Mouse (Mus musculus) heart, embryonic 12.5 days (tissue): ENCODE measurements around the gene St6galnac3. TPM values are rescaled to one million over a fixed set of nuclear protein-coding genes. Genes with fewer than 3 reads are reported as not detected.

Experiments used
- ATAC-seq: fragments of 200-750 bp; cut with Nextera tagmentation; 2 replicates; pipeline ENCODE4 v1.8.0; 2017; ENCODE audit warnings: moderate TSS enrichment, moderate library complexity; ENCODE audit not compliant: insufficient number of reproducible peaks, low FRiP score
- H3K27ac ChIP-seq: fragments of 300-500 bp; sonication (generic); 2 replicates; pipeline ENCODE4 v1.5.1; 2016; ENCODE audit warnings: mild to moderate bottlenecking, moderate library complexity; ENCODE audit not compliant: poor library complexity, severe bottlenecking
- H3K27me3 ChIP-seq: fragments of 300-500 bp; sonication (generic); replicated peaks from 2 replicates; pipeline ENCODE4 v1.6.1; 2016; ENCODE audit warnings: mild to moderate bottlenecking, moderate library complexity
- H3K36me3 ChIP-seq: fragments of 300-500 bp; sonication (generic); 2 replicates; pipeline ENCODE4 v1.6.1; 2016; ENCODE audit warnings: mild to moderate bottlenecking, moderate library complexity
- H3K4me1 ChIP-seq: fragments of 300-500 bp; sonication (generic); replicated peaks from 2 replicates; pipeline ENCODE4 v1.6.1; 2016; ENCODE audit warnings: mild to moderate bottlenecking
- H3K4me2 ChIP-seq: fragments of 300-500 bp; sonication (generic); 2 replicates; pipeline ENCODE4 v1.6.1; 2016; ENCODE audit warnings: mild to moderate bottlenecking, moderate library complexity
- H3K4me3 ChIP-seq: fragments of 300-500 bp; sonication (generic); 2 replicates; pipeline ENCODE4 v1.5.1; 2016; ENCODE audit warnings: mild to moderate bottlenecking
- H3K9ac ChIP-seq: fragments of 300-500 bp; sonication (generic); 2 replicates; pipeline ENCODE4 v1.6.1; 2016; ENCODE audit warnings: mild to moderate bottlenecking, moderate library complexity
- H3K9me3 ChIP-seq: fragments of 300-500 bp; sonication (generic); replicated peaks from 2 replicates; pipeline ENCODE4 v1.6.1; 2016; ENCODE audit warnings: mild to moderate bottlenecking, moderate library complexity
- WGBS: fragments of 180-500 bp; shearing (Covaris S2); methylation state at CpG from one replicate; pipeline ENCODE4 v1.1.7; 2016; 5-methylcytosine and 5-hydroxymethylcytosine counted together
- polyA plus RNA-seq: library from polyadenylated mRNA; unstranded; fragments of >200 nt; fragmentation: Nextera tagmentation; extraction: Ambion mirVana; gene quantifications from 2 replicates; pipeline ENCODE4 v1.2.1, GENCODE M21; 2016

The St6galnac3 gene
- polyA plus RNA-seq, 1 experiment from 2014 or later: 27.0 TPM

GRCm38 (mm10) chr3:153204046-153204445 lies 520.9 kb downstream of the St6galnac3 start:
- Histone ChIP-seq H3K4me1 (no peaks in the 10 kb centered on the region), H3K9ac (no peak overlapping the region), H3K27me3 (no peaks in the 10 kb centered on the region), H3K4me3 (no peak overlapping the region), H3K27ac (no peak overlapping the region), H3K4me2 (no peak overlapping the region), H3K36me3 (no peaks in the 10 kb centered on the region), H3K9me3 (no peaks in the 10 kb centered on the region)
- WGBS: 94% methylated on average over 5 of the region's 5 CpGs
- ATAC-seq: no peak

GRCm38 (mm10) chr3:153201835-153202234 lies 523.1 kb downstream of the St6galnac3 start:
- WGBS: 88% methylated on average over 10 of the region's 10 CpGs
- H3K36me3 ChIP-seq: no peaks in the 10 kb centered on the region
- ATAC-seq: no peak
- no peaks in the 10 kb centered on the region for H3K9me3 ChIP-seq
- H3K27ac ChIP-seq: no peak overlapping the region
- H3K4me3 ChIP-seq: no peak overlapping the region
- H3K4me2 ChIP-seq: no peak overlapping the region
- no peak overlapping the region for H3K9ac ChIP-seq
- H3K4me1 ChIP-seq: no peaks in the 10 kb centered on the region
- no peaks in the 10 kb centered on the region for H3K27me3 ChIP-seq

GRCm38 (mm10) chr3:153200801-153201200 lies 524.2 kb downstream of the St6galnac3 start:
- Histone ChIP-seq H3K4me1 (no peaks in the 10 kb centered on the region), H3K9me3 (no peaks in the 10 kb centered on the region), H3K4me2 (no peak overlapping the region), H3K27ac (no peak overlapping the region), H3K4me3 (no peak overlapping the region), H3K9ac (no peak overlapping the region), H3K36me3 (no peaks in the 10 kb centered on the region), H3K27me3 (no peaks in the 10 kb centered on the region)
- WGBS: 94% methylated on average over 12 of the region's 12 CpGs
- ATAC-seq: no peak

- H3K27ac ChIP-seq: no peak overlapping the region
- 91% methylated on average over 11 of the region's 11 CpGs for WGBS
- no peaks in the 10 kb centered on the region for H3K4me1 ChIP-seq
- ATAC-seq: no peak
- no peaks in the 10 kb centered on the region for H3K36me3 ChIP-seq
- H3K27me3 ChIP-seq: no peaks in the 10 kb centered on the region
- H3K9me3 ChIP-seq: no peaks in the 10 kb centered on the region
- H3K9ac ChIP-seq: no peak overlapping the region
- no peak overlapping the region for H3K4me2 ChIP-seq
- no peak overlapping the region for H3K4me3 ChIP-seq
These were observed 524.9 kb downstream of the St6galnac3 start for GRCm38 (mm10) chr3:153200076-153200475.

- no peaks in the 10 kb centered on the region for H3K9me3 ChIP-seq
- no peaks in the 10 kb centered on the region for H3K4me1 ChIP-seq
- H3K36me3 ChIP-seq: no peaks in the 10 kb centered on the region
- 77% methylated on average over 8 of the region's 8 CpGs for WGBS
- no peak overlapping the region for H3K4me2 ChIP-seq
- H3K27ac ChIP-seq: no peak overlapping the region
- ATAC-seq: no peak
- no peak overlapping the region for H3K9ac ChIP-seq
- no peak overlapping the region for H3K4me3 ChIP-seq
- H3K27me3 ChIP-seq: no peaks in the 10 kb centered on the region
These were observed 525.7 kb downstream of the St6galnac3 start for GRCm38 (mm10) chr3:153199251-153199650.

- no peaks in the 10 kb centered on the region for H3K4me1 ChIP-seq
- 76% methylated on average over 4 of the region's 4 CpGs for WGBS
- no peaks in the 10 kb centered on the region for H3K9me3 ChIP-seq
- no peak overlapping the region for H3K4me3 ChIP-seq
- no peaks in the 10 kb centered on the region for H3K27me3 ChIP-seq
- ATAC-seq: no peak
- H3K27ac ChIP-seq: no peak overlapping the region
- no peak overlapping the region for H3K9ac ChIP-seq
- no peak overlapping the region for H3K4me2 ChIP-seq
- no peaks in the 10 kb centered on the region for H3K36me3 ChIP-seq
These were observed 526.5 kb downstream of the St6galnac3 start for GRCm38 (mm10) chr3:153198514-153198913.

- ATAC-seq: no peak
These were observed 531.9 kb downstream of the St6galnac3 start for GRCm38 (mm10) chr3:153193025-153193424.

GRCm38 (mm10) chr3:153190742-153191141 lies 534.2 kb downstream of the St6galnac3 start:
- Histone ChIP-seq H3K27ac (no peak overlapping the region), H3K27me3 (no peaks in the 10 kb centered on the region), H3K9me3 (no peaks in the 10 kb centered on the region), H3K4me1 (no peaks in the 10 kb centered on the region), H3K4me2 (no peak overlapping the region), H3K4me3 (no peak overlapping the region), H3K9ac (no peak overlapping the region), H3K36me3 (no peaks in the 10 kb centered on the region)
- 75% methylated on average over 2 of the region's 2 CpGs for WGBS
- ATAC-seq: no peak

More at GRCm38 (mm10) chr3:153193025-153193424, 531.9 kb downstream of the St6galnac3 start:
- 82% methylated on average over 7 of the region's 7 CpGs for WGBS
- H3K9me3 ChIP-seq: no peaks in the 10 kb centered on the region
- no peak overlapping the region for H3K9ac ChIP-seq
- no peak overlapping the region for H3K4me3 ChIP-seq
- H3K27ac ChIP-seq: no peak overlapping the region
- no peaks in the 10 kb centered on the region for H3K4me1 ChIP-seq
- H3K4me2 ChIP-seq: no peak overlapping the region
- no peaks in the 10 kb centered on the region for H3K36me3 ChIP-seq
- no peaks in the 10 kb centered on the region for H3K27me3 ChIP-seq

GRCm38 (mm10) chr3:153189685-153190467 lies 535.1 kb downstream of the St6galnac3 start:
- no peaks in the 10 kb centered on the region for H3K9me3 ChIP-seq
- no peak overlapping the region for H3K9ac ChIP-seq
- H3K27ac ChIP-seq: no peak overlapping the region
- no peak overlapping the region for H3K4me2 ChIP-seq
- WGBS: 86% methylated on average over 6 of the region's 6 CpGs
- H3K27me3 ChIP-seq: no peaks in the 10 kb centered on the region
- H3K4me3 ChIP-seq: no peak overlapping the region
- H3K36me3 ChIP-seq: no peaks in the 10 kb centered on the region
- H3K4me1 ChIP-seq: no peaks in the 10 kb centered on the region
- ATAC-seq: no peak

GRCm38 (mm10) chr3:153188224-153188623 lies 536.8 kb downstream of the St6galnac3 start:
- no peaks in the 10 kb centered on the region for H3K36me3 ChIP-seq
- no peaks in the 10 kb centered on the region for H3K27me3 ChIP-seq
- H3K4me3 ChIP-seq: no peak overlapping the region
- H3K9ac ChIP-seq: no peak overlapping the region
- H3K9me3 ChIP-seq: no peaks in the 10 kb centered on the region
- H3K4me2 ChIP-seq: no peak overlapping the region
- 78% methylated on average over 2 of the region's 2 CpGs for WGBS
- H3K27ac ChIP-seq: no peak overlapping the region
- no peak for ATAC-seq
- no peaks in the 10 kb centered on the region for H3K4me1 ChIP-seq

- Histone ChIP-seq H3K4me3 (no peak overlapping the region), H3K4me1 (no peaks in the 10 kb centered on the region), H3K36me3 (no peaks in the 10 kb centered on the region), H3K9me3 (no peaks in the 10 kb centered on the region), H3K27me3 (no peaks in the 10 kb centered on the region), H3K4me2 (no peak overlapping the region), H3K9ac (no peak overlapping the region), H3K27ac (no peak overlapping the region)
- no peak for ATAC-seq
- 62% methylated on average over 3 of the region's 3 CpGs for WGBS
These were observed 539.9 kb downstream of the St6galnac3 start for GRCm38 (mm10) chr3:153185117-153185516.

GRCm38 (mm10) chr3:153181242-153181641 lies 543.7 kb downstream of the St6galnac3 start:
- Histone ChIP-seq H3K4me3 (no peak overlapping the region), H3K9me3 (no peaks in the 10 kb centered on the region), H3K4me1 (no peaks in the 10 kb centered on the region), H3K36me3 (no peaks in the 10 kb centered on the region), H3K4me2 (no peak overlapping the region), H3K27me3 (no peaks in the 10 kb centered on the region), H3K27ac (no peak overlapping the region), H3K9ac (no peak overlapping the region)
- ATAC-seq: no peak
- WGBS: 73% methylated on average over 6 of the region's 6 CpGs
